Mouse (Mus musculus) splenic B cell, adult 2 months (primary cell): Measurements from ENCODE around the gene Eomes.

ENCODE experiments used
- DNase-seq: peaks from one replicate; pipeline ENCODE4 v3.0.0-alpha.2; 2011; ENCODE audit warnings: low read depth, low spot score
- H3K27me3 ChIP-seq: 2 replicates; pipeline ENCODE4 v1.6.1; 2012; ENCODE audit warnings: mild to moderate bottlenecking, low read length, moderate library complexity, mixed read lengths; ENCODE audit not compliant: control insufficient read depth, poor library complexity, insufficient read depth, severe bottlenecking
- H3K36me3 ChIP-seq: 2 replicates; pipeline ENCODE4 v1.6.1; 2012; ENCODE audit warnings: mild to moderate bottlenecking, low read length, moderate library complexity, mixed read lengths; ENCODE audit not compliant: control insufficient read depth, poor library complexity, insufficient read depth, severe bottlenecking

The Eomes gene

DNA sequence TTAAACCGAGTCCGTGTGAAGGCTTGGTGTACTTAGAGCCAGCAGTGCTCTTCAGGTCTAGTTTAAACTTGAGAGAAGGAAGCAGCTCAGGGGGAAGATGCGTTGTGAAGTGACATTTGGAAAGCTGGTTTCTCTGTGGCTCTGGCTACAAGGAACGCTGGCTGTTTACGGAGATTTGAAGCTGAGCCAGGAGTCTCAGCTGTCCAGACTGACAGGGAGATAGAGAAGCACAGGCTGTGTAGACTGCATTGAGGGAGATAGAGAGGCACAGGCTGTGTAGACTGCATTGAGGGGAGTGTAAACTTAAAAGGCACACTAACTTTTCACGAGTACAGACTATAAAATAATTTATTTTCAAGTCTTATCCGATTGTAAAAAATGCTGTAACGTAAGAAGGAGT lies 42.0 kb downstream of the Eomes start:
- Histone ChIP-seq H3K27me3 (no peaks in the 10 kb centered on the region), H3K36me3 (peaks cover 6% of the 10 kb centered on the region)

DNA sequence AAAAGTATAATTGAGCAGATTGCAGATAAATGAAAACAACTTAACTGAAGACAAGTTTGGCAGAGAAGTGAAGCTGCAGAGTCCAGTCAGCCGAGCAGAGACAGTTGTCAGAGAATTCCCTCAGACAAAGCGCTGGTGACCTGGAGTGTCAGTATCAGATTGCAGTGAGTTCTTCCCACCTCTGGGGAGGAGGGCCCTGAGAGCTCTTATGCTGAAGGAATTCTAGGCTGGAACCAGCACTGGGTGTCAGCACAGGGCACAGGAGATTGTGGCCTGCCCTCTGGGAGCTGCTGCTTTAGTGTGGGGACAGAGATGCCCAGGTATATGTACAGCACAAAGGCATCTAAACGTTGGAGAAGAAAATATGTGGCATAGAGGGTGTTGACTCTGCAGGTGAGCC lies 42.8 kb downstream of the Eomes start:
- DNase-seq = no peak
- H3K27me3 ChIP-seq = no peaks in the 10 kb centered on the region

More for the DNA sequence above, 42.0 kb downstream of the Eomes start:
- DNase-seq = no peak

DNA sequence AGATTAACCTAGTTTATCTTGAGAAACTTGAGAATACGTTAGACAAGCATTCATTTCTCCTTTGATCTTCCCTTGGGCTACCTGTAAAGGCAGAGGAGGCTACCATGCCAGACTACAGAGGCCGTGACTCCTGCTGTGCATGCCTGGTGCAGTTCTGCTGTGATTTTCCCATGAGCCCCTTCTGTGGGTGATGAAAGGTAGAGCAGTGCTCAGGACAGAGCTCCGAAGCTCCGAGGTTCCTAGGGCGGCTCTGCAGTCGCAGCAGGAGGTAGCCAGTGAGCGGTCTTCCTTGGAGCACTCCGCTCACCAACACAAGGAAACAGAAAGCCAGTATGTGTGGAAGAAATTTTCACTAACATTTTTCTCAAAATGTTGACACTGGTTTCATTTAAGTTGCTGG lies 43.6 kb downstream of the Eomes start:
- Histone ChIP-seq H3K36me3 (peaks cover 5% of the 10 kb centered on the region; the same call in 1 of the 2 replicates), H3K27me3 (no peaks in the 10 kb centered on the region)
- no peak for DNase-seq

More for the DNA sequence above, 42.8 kb downstream of the Eomes start:
- peaks cover 5% of the 10 kb centered on the region; the same call in 1 of the 2 replicates for H3K36me3 ChIP-seq

DNA sequence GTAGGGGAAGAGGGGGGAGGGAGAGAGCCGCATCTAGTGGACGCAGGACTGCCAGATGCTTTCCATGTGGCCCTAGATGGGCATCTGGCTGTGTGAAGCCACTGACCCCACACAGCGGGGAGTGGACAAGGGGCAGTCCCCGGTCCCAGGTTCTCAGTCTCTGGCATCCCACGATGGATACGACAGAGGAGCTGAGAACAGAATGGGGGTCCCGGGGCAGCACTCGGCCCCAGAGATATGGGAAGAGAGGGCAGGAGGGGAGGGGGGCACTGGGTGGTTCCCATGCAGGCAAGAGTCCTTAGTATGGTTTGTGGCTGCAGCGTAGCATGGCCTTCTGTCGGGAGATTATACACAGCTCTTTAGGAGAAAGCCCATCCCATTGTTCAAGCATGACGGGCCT lies 45.7 kb downstream of the Eomes start:
- DNase-seq = no peak

DNA sequence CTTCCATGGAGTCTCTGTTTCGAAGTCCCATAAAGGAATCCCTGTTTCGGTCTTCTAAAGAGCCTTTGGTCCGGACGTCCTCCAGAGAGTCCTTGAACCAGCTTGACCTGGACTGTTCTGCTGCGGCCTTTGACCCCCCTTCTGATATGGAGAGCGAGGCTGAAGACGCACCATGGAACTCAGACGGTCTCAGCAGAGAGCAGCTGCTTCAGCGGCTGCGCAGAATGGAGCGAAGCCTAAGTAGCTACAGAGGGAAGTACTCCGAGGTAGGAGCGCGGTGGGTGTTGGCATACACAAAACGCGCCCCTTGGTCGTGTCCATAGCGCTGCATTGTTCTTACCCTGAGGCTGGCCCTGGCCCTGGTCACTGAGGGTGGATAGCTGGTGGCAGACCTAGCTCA lies 49.0 kb downstream of the Eomes start:
- no peaks in the 10 kb centered on the region for H3K27me3 ChIP-seq
- no peak for DNase-seq
- peaks cover 12% of the 10 kb centered on the region for H3K36me3 ChIP-seq

More for the DNA sequence above, 45.7 kb downstream of the Eomes start:
- peaks cover 7% of the 10 kb centered on the region for H3K36me3 ChIP-seq
- no peaks in the 10 kb centered on the region for H3K27me3 ChIP-seq

DNA sequence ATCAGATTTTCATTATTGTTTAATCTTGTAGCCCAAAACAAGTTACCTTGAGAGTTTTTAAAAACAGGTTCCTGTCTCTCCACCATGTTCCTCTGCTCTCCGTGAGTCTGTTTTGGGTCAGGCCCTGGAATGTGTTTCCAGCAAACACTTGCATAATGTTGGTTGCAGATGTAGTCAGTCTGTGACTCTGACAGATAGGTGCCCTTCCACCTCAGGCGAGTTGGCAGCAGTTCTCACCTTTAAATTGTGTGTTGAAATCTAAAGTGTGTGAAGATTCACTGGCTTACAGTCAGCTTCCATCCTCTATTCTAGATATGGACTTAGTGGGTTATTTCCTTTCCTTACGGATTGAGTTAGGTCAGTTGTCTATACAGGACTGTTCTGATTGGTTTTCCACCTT lies 51.8 kb downstream of the Eomes start:
- H3K27me3 ChIP-seq = no peaks in the 10 kb centered on the region
- no peak for DNase-seq
- H3K36me3 ChIP-seq = peaks cover 15% of the 10 kb centered on the region

DNA sequence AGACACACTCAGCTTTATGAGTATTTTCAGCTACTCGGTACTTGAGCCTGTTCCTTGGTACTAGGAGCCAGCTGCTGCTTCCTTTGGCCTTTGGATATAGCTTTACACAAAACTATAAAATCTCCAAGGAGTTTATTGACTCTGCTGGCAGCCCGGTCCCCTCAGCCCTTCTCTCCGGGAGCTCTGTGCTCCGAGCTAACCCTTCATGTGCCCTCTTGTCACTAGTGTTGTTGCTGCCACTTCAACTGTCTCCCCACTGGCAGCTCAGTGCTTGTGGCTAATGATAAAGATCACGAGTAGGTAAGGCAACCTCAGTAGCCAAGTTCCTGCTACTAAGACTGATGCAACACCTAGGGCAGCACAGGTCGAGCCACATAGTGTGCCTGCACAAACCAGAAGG lies 52.7 kb downstream of the Eomes start:
- DNase-seq = no peak
- H3K27me3 ChIP-seq = no peaks in the 10 kb centered on the region
- H3K36me3 ChIP-seq = peaks cover 15% of the 10 kb centered on the region

DNA sequence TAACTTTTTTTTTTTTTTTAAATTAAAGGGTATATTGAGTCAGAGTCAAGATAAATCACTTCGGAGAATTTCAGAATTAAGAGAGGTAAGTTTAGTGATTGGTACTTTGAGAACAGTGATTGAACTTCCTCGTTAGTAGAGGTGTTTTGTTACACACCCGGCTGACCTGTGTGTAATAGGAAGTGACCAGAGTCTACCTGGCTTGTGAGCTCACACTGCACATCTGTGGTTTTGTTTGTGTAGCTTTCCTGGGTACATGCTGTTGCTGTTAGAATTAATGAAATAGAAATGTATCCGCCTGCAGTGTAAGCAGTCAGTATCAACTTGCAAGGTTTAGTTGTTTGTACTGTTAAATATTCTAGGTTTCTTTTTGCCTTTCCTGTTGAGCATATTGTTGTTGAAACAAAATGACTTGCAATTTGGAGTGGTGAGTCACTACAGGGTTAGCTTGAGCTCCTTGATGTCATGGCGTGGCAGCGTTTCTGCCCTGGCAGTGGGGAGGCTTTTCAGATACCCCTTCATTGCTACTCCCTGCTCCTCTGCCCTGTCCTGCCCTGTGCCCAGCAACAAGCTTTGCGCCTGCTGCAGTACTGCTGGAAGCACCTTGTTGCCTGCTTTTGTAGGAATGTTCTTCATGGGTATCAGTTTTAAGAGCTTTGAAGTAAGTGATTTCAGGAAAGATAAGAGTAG lies 54.6 kb downstream of the Eomes start:
- DNase-seq = no peak
- Histone ChIP-seq H3K36me3 (peaks cover 15% of the 10 kb centered on the region), H3K27me3 (no peaks in the 10 kb centered on the region)
